Mouse (Mus musculus): ENCODE measurements around the gene Sema4c. TPM values are rescaled to one million over a fixed set of nuclear protein-coding genes. Genes with fewer than 3 reads are reported as not detected.
A peak's percentile ranks its signal among the peaks of the same experiment; 100 is the strongest.

Gene Sema4c
- polyA plus RNA-seq, 1 experiment = 0.01 TPM

- H3K9me3 ChIP-seq (ENCODE audit: control insufficient read depth, low read length) = no peaks in the 10 kb centered on the region; the same call in 1 of the 2 replicates
- H3K36me3 ChIP-seq (ENCODE audit: control insufficient read depth) = peaks cover 12% of the 10 kb centered on the region; the same call in 1 of the 2 replicates
- H3K4me3 ChIP-seq (replicated peaks) = no peak overlapping the region
- H3K27me3 ChIP-seq (ENCODE audit: control insufficient read depth) = peaks cover 70% of the 10 kb centered on the region
- no peak for TF ChIP-seq GATA1 (IDR thresholded peaks at IDR 0.05; ENCODE audit: low read length)
- TF ChIP-seq TAL1 (IDR thresholded peaks at IDR 0.05; ENCODE audit: low read length) = no peak
- peaks cover 15% of the 10 kb centered on the region for H3K4me1 ChIP-seq (ENCODE audit: control insufficient read depth)
Measured at GRCm38 (mm10) chr1:36554633-36555399, 3.3 kb downstream of the Sema4c start.

GRCm38 (mm10) chr1:36552506-36552905 lies 5.6 kb downstream of the Sema4c start:
- Histone ChIP-seq H3K27me3 (ENCODE audit: control insufficient read depth) (peaks cover 46% of the 10 kb centered on the region), H3K36me3 (ENCODE audit: control insufficient read depth) (peaks cover 14% of the 10 kb centered on the region; the same call in 1 of the 2 replicates), H3K9me3 (ENCODE audit: control insufficient read depth, low read length) (no peaks in the 10 kb centered on the region; the same call in 1 of the 2 replicates), H3K4me1 (ENCODE audit: control insufficient read depth) (peaks cover 10% of the 10 kb centered on the region), H3K4me3 (replicated peaks) (no peak overlapping the region)
- TF ChIP-seq TAL1 (IDR thresholded peaks at IDR 0.05; ENCODE audit: low read length) (no peak), GATA1 (IDR thresholded peaks at IDR 0.05; ENCODE audit: low read length) (no peak)

DNA sequence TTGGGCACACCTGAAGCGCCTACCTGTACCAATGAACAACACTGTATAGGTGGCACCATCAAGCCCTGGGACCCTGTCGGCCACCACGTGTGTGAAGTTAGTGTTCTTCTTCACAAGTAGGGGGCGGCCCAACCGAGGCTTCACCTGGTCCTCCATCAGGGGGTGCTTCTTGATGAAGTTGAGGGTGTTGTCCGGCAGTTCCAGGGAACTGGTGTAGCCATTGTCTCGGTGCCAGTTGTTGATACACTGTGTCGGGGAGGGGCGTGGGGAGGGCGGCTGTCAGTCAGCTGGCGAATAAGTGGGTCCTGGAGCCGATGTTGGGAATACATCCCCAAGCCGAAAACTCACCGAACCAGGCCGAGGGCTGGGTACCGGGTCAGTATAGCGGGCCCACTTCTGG lies 6.2 kb downstream of the Sema4c start:
- TF ChIP-seq TAL1 (IDR thresholded peaks at IDR 0.05; ENCODE audit: low read length) (no peak), GATA1 (IDR thresholded peaks at IDR 0.05; ENCODE audit: low read length) (no peak)
- peaks cover 40% of the 10 kb centered on the region for H3K27me3 ChIP-seq (ENCODE audit: control insufficient read depth)
- H3K4me1 ChIP-seq (ENCODE audit: control insufficient read depth) = peaks cover 10% of the 10 kb centered on the region
- H3K9me3 ChIP-seq (ENCODE audit: control insufficient read depth, low read length) = no peaks in the 10 kb centered on the region; the same call in 1 of the 2 replicates
- H3K36me3 ChIP-seq (ENCODE audit: control insufficient read depth) = peaks cover 14% of the 10 kb centered on the region; the same call in 1 of the 2 replicates
- H3K4me3 ChIP-seq (replicated peaks) = no peak overlapping the region

GRCm38 (mm10) chr1:36550075-36550863 lies 7.9 kb downstream of the Sema4c start:
- no peak for TF ChIP-seq TAL1 (IDR thresholded peaks at IDR 0.05; ENCODE audit: low read length)
- no peak for TF ChIP-seq GATA1 (IDR thresholded peaks at IDR 0.05; ENCODE audit: low read length)
- Histone ChIP-seq H3K27me3 (ENCODE audit: control insufficient read depth) (peaks cover 24% of the 10 kb centered on the region), H3K36me3 (ENCODE audit: control insufficient read depth) (peaks cover 14% of the 10 kb centered on the region; the same call in 1 of the 2 replicates), H3K4me1 (ENCODE audit: control insufficient read depth) (peaks cover 21% of the 10 kb centered on the region), H3K9me3 (ENCODE audit: control insufficient read depth, low read length) (no peaks in the 10 kb centered on the region), H3K4me3 (replicated peaks) (no peak overlapping the region)

GRCm38 (mm10) chr1:36549491-36549890 lies 8.7 kb downstream of the Sema4c start:
- no peak for TF ChIP-seq GATA1 (IDR thresholded peaks at IDR 0.05; ENCODE audit: low read length)
- no peak for TF ChIP-seq TAL1 (IDR thresholded peaks at IDR 0.05; ENCODE audit: low read length)
- Histone ChIP-seq H3K9me3 (ENCODE audit: control insufficient read depth, low read length) (no peaks in the 10 kb centered on the region), H3K27me3 (ENCODE audit: control insufficient read depth) (peaks cover 16% of the 10 kb centered on the region), H3K36me3 (ENCODE audit: control insufficient read depth) (peaks cover 14% of the 10 kb centered on the region; the same call in 1 of the 2 replicates), H3K4me3 (replicated peaks) (no peak overlapping the region), H3K4me1 (ENCODE audit: control insufficient read depth) (peaks cover 21% of the 10 kb centered on the region)

DNA sequence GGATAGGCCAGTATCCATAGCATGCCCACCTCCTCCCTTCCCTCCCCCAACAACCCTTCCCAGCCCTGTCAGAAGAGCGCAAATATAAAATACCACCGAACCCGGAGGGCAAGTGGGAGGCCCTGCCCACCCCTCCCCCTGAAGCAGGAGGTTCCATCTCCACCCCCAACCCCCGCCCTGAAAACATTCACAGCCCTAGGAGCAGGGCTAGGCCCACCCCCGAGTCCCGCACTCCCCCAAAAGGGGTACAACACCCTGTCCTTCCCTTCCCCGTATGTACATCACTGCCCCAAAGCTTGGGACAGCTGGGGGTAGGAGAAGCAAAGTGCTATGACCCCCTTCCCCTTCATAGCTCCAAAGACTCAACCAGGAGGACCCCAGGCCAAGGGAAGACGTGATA lies 9.4 kb downstream of the Sema4c start:
- peaks cover 21% of the 10 kb centered on the region for H3K4me1 ChIP-seq (ENCODE audit: control insufficient read depth)
- H3K36me3 ChIP-seq (ENCODE audit: control insufficient read depth) = peaks cover 14% of the 10 kb centered on the region; the same call in 1 of the 2 replicates
- TF ChIP-seq TAL1 (IDR thresholded peaks at IDR 0.05; ENCODE audit: low read length) (no peak), GATA1 (IDR thresholded peaks at IDR 0.05; ENCODE audit: low read length) (no peak)
- peaks cover 9% of the 10 kb centered on the region for H3K27me3 ChIP-seq (ENCODE audit: control insufficient read depth)
- no peak overlapping the region for H3K4me3 ChIP-seq (replicated peaks)
- no peaks in the 10 kb centered on the region for H3K9me3 ChIP-seq (ENCODE audit: control insufficient read depth, low read length)

GRCm38 (mm10) chr1:36547981-36548598 lies 10.1 kb downstream of the Sema4c start:
- H3K4me3 ChIP-seq (replicated peaks) = no peak overlapping the region
- H3K27me3 ChIP-seq (ENCODE audit: control insufficient read depth) = peaks cover 3% of the 10 kb centered on the region; the same call in 1 of the 2 replicates
- TF ChIP-seq GATA1 (IDR thresholded peaks at IDR 0.05; ENCODE audit: low read length) = no peak
- no peak for TF ChIP-seq TAL1 (IDR thresholded peaks at IDR 0.05; ENCODE audit: low read length)
- H3K9me3 ChIP-seq (ENCODE audit: control insufficient read depth, low read length) = no peaks in the 10 kb centered on the region
- H3K4me1 ChIP-seq (ENCODE audit: control insufficient read depth) = peaks cover 21% of the 10 kb centered on the region
- H3K36me3 ChIP-seq (ENCODE audit: control insufficient read depth) = peaks cover 14% of the 10 kb centered on the region; the same call in 1 of the 2 replicates

- H3K9me3 ChIP-seq (ENCODE audit: control insufficient read depth, low read length) = no peaks in the 10 kb centered on the region
- TF ChIP-seq GATA1 (IDR thresholded peaks at IDR 0.05; ENCODE audit: low read length) = peak; percentile 44
- no peak for TF ChIP-seq TAL1 (IDR thresholded peaks at IDR 0.05; ENCODE audit: low read length)
- H3K27me3 ChIP-seq (ENCODE audit: control insufficient read depth) = no peaks in the 10 kb centered on the region
- H3K4me3 ChIP-seq (replicated peaks) = peak within 1 kb of the TSS; percentile 74
- peaks cover 15% of the 10 kb centered on the region for H3K36me3 ChIP-seq (ENCODE audit: control insufficient read depth)
- H3K4me1 ChIP-seq (ENCODE audit: control insufficient read depth) = peaks cover 21% of the 10 kb centered on the region
Measured at GRCm38 (mm10) chr1:36546888-36547471, 11.2 kb downstream of the Sema4c start, which contains the start of gene Ankrd39. Gene Ankrd39 (minus strand): TSS chr1:36547445.
